Mouse (Mus musculus): ENCODE data around the gene Clcnkb. TPM values are rescaled to one million over a fixed set of nuclear protein-coding genes. Genes with fewer than 3 reads are reported as not detected.

Clcnkb gene
- not detected in 2 replicates for polyA plus RNA-seq (2015; fragmentation: Nextera tagmentation; extraction: Ambion mirVana)

GRCm38 (mm10) chr4:141415924-141416323, at the start of gene Clcnkb:
Gene Clcnkb, minus strand, starts transcription at chr4:141416014.
- no peak for ATAC-seq (ENCODE audit: low FRiP score, low TSS enrichment)
- Histone ChIP-seq H3K36me3 (ENCODE audit: control insufficient read depth, insufficient read depth, low read length) (no peaks in the 10 kb centered on the region), H3K9ac (ENCODE audit: low read length) (no peak within 1 kb of the TSS), H3K27ac (replicated peaks) (no peak within 1 kb of the TSS), H3K4me3 (ENCODE audit: low read depth, low read length) (no peak within 1 kb of the TSS), H3K4me1 (replicated peaks; ENCODE audit: control insufficient read depth, insufficient read depth) (0 out of 2 replicates have a peak, but pooled peaks cover 2% of the 10 kb centered on the region), H3K9me3 (ENCODE audit: control insufficient read depth, low read length) (no peaks in the 10 kb centered on the region), H3K27me3 (ENCODE audit: control insufficient read depth, insufficient read depth, low read length) (no peaks in the 10 kb centered on the region), H3K4me2 (replicated peaks; ENCODE audit: low read depth) (no peak within 1 kb of the TSS)
- TF ChIP-seq EP300 (optimal IDR thresholded peaks at IDR 0.05), result no peak
- no peak for TF ChIP-seq CTCF (IDR thresholded peaks at IDR 0.05; ENCODE audit: low read depth)
- DNase-seq (ENCODE audit: low spot score), result no peak
- 62% methylated on average over 7 of the region's 7 CpGs for WGBS

- DNase-seq (ENCODE audit: low spot score), result no peak
- Histone ChIP-seq H3K27me3 (ENCODE audit: control insufficient read depth, insufficient read depth, low read length) (no peaks in the 10 kb centered on the region), H3K4me2 (replicated peaks; ENCODE audit: low read depth) (no peak overlapping the region), H3K4me1 (replicated peaks; ENCODE audit: control insufficient read depth, insufficient read depth) (peaks cover 2% of the 10 kb centered on the region; the same call in 1 of the 2 replicates), H3K36me3 (ENCODE audit: control insufficient read depth, insufficient read depth, low read length) (peaks cover 27% of the 10 kb centered on the region), H3K27ac (replicated peaks) (no peak overlapping the region), H3K9ac (ENCODE audit: low read length) (no peak overlapping the region), H3K4me3 (ENCODE audit: low read depth, low read length) (no peak overlapping the region), H3K9me3 (ENCODE audit: control insufficient read depth, low read length) (no peaks in the 10 kb centered on the region)
- WGBS, result 81% methylated on average over 16 of the region's 16 CpGs
- no peak for ATAC-seq (ENCODE audit: low FRiP score, low TSS enrichment)
- TF ChIP-seq CTCF (IDR thresholded peaks at IDR 0.05; ENCODE audit: low read depth), result no peak
- no peak for TF ChIP-seq EP300 (optimal IDR thresholded peaks at IDR 0.05)
These were observed 48.9 kb upstream of the Clcnkb start for GRCm38 (mm10) chr4:141464722-141465121.

GRCm38 (mm10) chr4:141463472-141463871, 47.7 kb upstream of the Clcnkb start:
- DNase-seq (ENCODE audit: low spot score) (no peak), ATAC-seq (ENCODE audit: low FRiP score, low TSS enrichment) (no peak)
- 74% methylated on average over 14 of the region's 14 CpGs for WGBS
- Histone ChIP-seq H3K9ac (ENCODE audit: low read length) (no peak overlapping the region), H3K4me1 (replicated peaks; ENCODE audit: control insufficient read depth, insufficient read depth) (peaks cover 2% of the 10 kb centered on the region; the same call in 1 of the 2 replicates), H3K27ac (replicated peaks) (no peak overlapping the region), H3K27me3 (ENCODE audit: control insufficient read depth, insufficient read depth, low read length) (no peaks in the 10 kb centered on the region), H3K4me3 (ENCODE audit: low read depth, low read length) (no peak overlapping the region), H3K36me3 (ENCODE audit: control insufficient read depth, insufficient read depth, low read length) (peaks cover 25% of the 10 kb centered on the region), H3K4me2 (replicated peaks; ENCODE audit: low read depth) (no peak overlapping the region), H3K9me3 (ENCODE audit: control insufficient read depth, low read length) (no peaks in the 10 kb centered on the region)
- TF ChIP-seq EP300 (optimal IDR thresholded peaks at IDR 0.05) (no peak), CTCF (IDR thresholded peaks at IDR 0.05; ENCODE audit: low read depth) (no peak)

- ATAC-seq (ENCODE audit: low FRiP score, low TSS enrichment), result no peak
- no peak overlapping the region for H3K4me3 ChIP-seq (ENCODE audit: low read depth, low read length)
These were observed 45.8 kb upstream of the Clcnkb start for GRCm38 (mm10) chr4:141461576-141461975.

GRCm38 (mm10) chr4:141461088-141461487, 45.3 kb upstream of the Clcnkb start:
- H3K36me3 ChIP-seq (ENCODE audit: control insufficient read depth, insufficient read depth, low read length), result peaks cover 21% of the 10 kb centered on the region
- DNase-seq (ENCODE audit: low spot score) (peak; percentile 72), ATAC-seq (ENCODE audit: low FRiP score, low TSS enrichment) (peak; percentile 53; the same call in 1 of the 2 replicates)
- H3K27me3 ChIP-seq (ENCODE audit: control insufficient read depth, insufficient read depth, low read length), result no peaks in the 10 kb centered on the region
- H3K4me3 ChIP-seq (ENCODE audit: low read depth, low read length), result no peak overlapping the region
- no peak overlapping the region for H3K9ac ChIP-seq (ENCODE audit: low read length)
- no peak overlapping the region for H3K4me2 ChIP-seq (replicated peaks; ENCODE audit: low read depth)
- H3K4me1 ChIP-seq (replicated peaks; ENCODE audit: control insufficient read depth, insufficient read depth), result peaks cover 2% of the 10 kb centered on the region; the same call in 1 of the 2 replicates
- no peaks in the 10 kb centered on the region for H3K9me3 ChIP-seq (ENCODE audit: control insufficient read depth, low read length)
- TF ChIP-seq EP300 (optimal IDR thresholded peaks at IDR 0.05), result no peak
- TF ChIP-seq CTCF (IDR thresholded peaks at IDR 0.05; ENCODE audit: low read depth), result no peak
- 0 out of 2 replicates have a peak overlapping the region, but pooled peaks have one; percentile 18 for H3K27ac ChIP-seq (replicated peaks)
- 53% methylated on average over 12 of the region's 12 CpGs for WGBS

More at GRCm38 (mm10) chr4:141461576-141461975, 45.8 kb upstream of the Clcnkb start:
- H3K4me1 ChIP-seq (replicated peaks; ENCODE audit: control insufficient read depth, insufficient read depth), result peaks cover 2% of the 10 kb centered on the region; the same call in 1 of the 2 replicates
- no peaks in the 10 kb centered on the region for H3K9me3 ChIP-seq (ENCODE audit: control insufficient read depth, low read length)
- no peak overlapping the region for H3K27ac ChIP-seq (replicated peaks)
- WGBS, result 78% methylated on average over 12 of the region's 12 CpGs
- H3K36me3 ChIP-seq (ENCODE audit: control insufficient read depth, insufficient read depth, low read length), result peaks cover 25% of the 10 kb centered on the region
- H3K4me2 ChIP-seq (replicated peaks; ENCODE audit: low read depth), result no peak overlapping the region
- DNase-seq (ENCODE audit: low spot score), result no peak
- H3K27me3 ChIP-seq (ENCODE audit: control insufficient read depth, insufficient read depth, low read length), result no peaks in the 10 kb centered on the region
- H3K9ac ChIP-seq (ENCODE audit: low read length), result no peak overlapping the region
- TF ChIP-seq CTCF (IDR thresholded peaks at IDR 0.05; ENCODE audit: low read depth) (no peak), EP300 (optimal IDR thresholded peaks at IDR 0.05) (no peak)

GRCm38 (mm10) chr4:141460481-141460880, 44.7 kb upstream of the Clcnkb start:
- 77% methylated on average over 4 of the region's 4 CpGs for WGBS
- no peak for DNase-seq (ENCODE audit: low spot score)
- 0 out of 2 replicates have a peak overlapping the region, but pooled peaks have one; percentile 18 for H3K27ac ChIP-seq (replicated peaks)

More at GRCm38 (mm10) chr4:141460481-141460880, 44.7 kb upstream of the Clcnkb start:
- no peaks in the 10 kb centered on the region for H3K9me3 ChIP-seq (ENCODE audit: control insufficient read depth, low read length)
- H3K4me3 ChIP-seq (ENCODE audit: low read depth, low read length), result no peak overlapping the region
- H3K4me1 ChIP-seq (replicated peaks; ENCODE audit: control insufficient read depth, insufficient read depth), result peaks cover 2% of the 10 kb centered on the region; the same call in 1 of the 2 replicates
- H3K4me2 ChIP-seq (replicated peaks; ENCODE audit: low read depth), result no peak overlapping the region
- H3K27me3 ChIP-seq (ENCODE audit: control insufficient read depth, insufficient read depth, low read length), result no peaks in the 10 kb centered on the region
- ATAC-seq (ENCODE audit: low FRiP score, low TSS enrichment), result no peak
- TF ChIP-seq CTCF (IDR thresholded peaks at IDR 0.05; ENCODE audit: low read depth) (no peak), EP300 (optimal IDR thresholded peaks at IDR 0.05) (no peak)
- no peak overlapping the region for H3K9ac ChIP-seq (ENCODE audit: low read length)
- peaks cover 19% of the 10 kb centered on the region for H3K36me3 ChIP-seq (ENCODE audit: control insufficient read depth, insufficient read depth, low read length)

All from stomach, postnatal 0 days (tissue).